Mouse (Mus musculus) erythroblast, embryonic 14.5 days (primary cell): ENCODE data around the gene Gm10840. TPM values are rescaled to one million over a fixed set of nuclear protein-coding genes. Genes with fewer than 3 reads are reported as not detected.

Source experiments
- H3K27me3 ChIP-seq: 2 replicates; pipeline ENCODE4 v1.6.1; 2012; ENCODE audit warnings: inconsistent platforms; ENCODE audit not compliant: control insufficient read depth
- H3K36me3 ChIP-seq: 2 replicates; pipeline ENCODE4 v1.6.1; 2012; ENCODE audit warnings: mild to moderate bottlenecking, inconsistent platforms; ENCODE audit not compliant: control insufficient read depth
- H3K4me1 ChIP-seq: 2 replicates; pipeline ENCODE4 v1.6.1; 2012; ENCODE audit warnings: inconsistent platforms; ENCODE audit not compliant: control insufficient read depth
- H3K4me3 ChIP-seq: replicated peaks from 2 replicates; pipeline ENCODE3; 2012; ENCODE audit warnings: moderate library complexity, mild to moderate bottlenecking, inconsistent platforms
- H3K9me3 ChIP-seq: 2 replicates; pipeline ENCODE4 v1.6.1; 2012; ENCODE audit warnings: low read length, inconsistent platforms, mixed read lengths; ENCODE audit not compliant: control insufficient read depth
- GATA1 ChIP-seq: IDR thresholded peaks from 2 replicates; pipeline ENCODE4 v1.6.1; 2012; ENCODE audit warnings: low read length, inconsistent platforms, mixed read lengths
- TAL1 ChIP-seq: IDR thresholded peaks from 3 replicates; pipeline ENCODE4 v1.6.1; 2012; ENCODE audit warnings: low read length, inconsistent platforms, mixed read lengths
- polyA plus RNA-seq: library from polyadenylated mRNA; stranded (reverse); fragments of >175 nt; gene quantifications from 2 replicates; pipeline ENCODE4 v1.2.3, GENCODE M21; 2012

The Gm10840 gene
- polyA plus RNA-seq, 1 experiment = not detected

DNA sequence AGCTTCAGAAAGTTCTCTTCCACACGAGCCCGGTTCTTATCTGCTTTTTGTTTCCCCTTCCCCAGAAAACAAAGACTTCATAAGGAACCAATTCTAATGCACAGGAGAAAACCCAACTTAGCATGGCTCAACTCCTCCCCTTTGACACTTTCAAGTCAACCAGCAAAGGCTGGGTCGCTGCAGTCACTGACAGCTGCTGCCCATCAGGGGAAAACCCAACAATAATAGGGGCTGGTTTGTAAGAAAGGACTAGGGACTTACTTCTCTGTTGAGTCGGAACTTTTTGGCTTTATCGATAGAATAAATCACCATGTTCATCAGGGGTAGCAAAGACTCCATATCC is 41.4 kb downstream of the Gm10840 start, which contains the start of gene Strada:
Gene Strada, minus strand, starts transcription at position 46 of the 343 bp plus-strand sequence.
- peaks cover 25% of the 10 kb centered on the region for H3K4me1 ChIP-seq
- TF ChIP-seq TAL1 (no peak), GATA1 (no peak)
- H3K4me3 ChIP-seq = no peak within 1 kb of the TSS
- no peaks in the 10 kb centered on the region for H3K27me3 ChIP-seq
- peaks cover 90% of the 10 kb centered on the region for H3K36me3 ChIP-seq
- no peaks in the 10 kb centered on the region for H3K9me3 ChIP-seq

Other genes starting within 250 kb of the Gm10840 start
- 0.02 and 0.07 TPM in 2 replicates for gene Cyb561, start 207.5 kb upstream of the Gm10840 start, polyA plus RNA-seq
- gene Ace, start 192.9 kb upstream of the Gm10840 start, polyA plus RNA-seq = not detected in 2 replicates
- gene Ace3, start 166.2 kb upstream of the Gm10840 start, polyA plus RNA-seq = not detected in 2 replicates
- not detected in 2 replicates for gene Kcnh6, start 152.7 kb upstream of the Gm10840 start, polyA plus RNA-seq
- gene Dcaf7, start 124.0 kb upstream of the Gm10840 start, polyA plus RNA-seq = 0.91 and 0.92 TPM in 2 replicates
- gene Taco1, start 94.8 kb upstream of the Gm10840 start, polyA plus RNA-seq = 0.49 and 0.57 TPM in 2 replicates
- gene Map3k3, start 76.2 kb upstream of the Gm10840 start, polyA plus RNA-seq = 0.05 and 0.07 TPM in 2 replicates
- 0.93 and 0.94 TPM in 2 replicates for gene Limd2, start within 50 bp of the Gm10840 start, polyA plus RNA-seq
- gene Strada, start 41.3 kb downstream of the Gm10840 start, polyA plus RNA-seq = 2.6 and 3.1 TPM in 2 replicates
- gene Ccdc47, start 55.5 kb downstream of the Gm10840 start, polyA plus RNA-seq = 0.17 and 0.20 TPM in 2 replicates
- gene Ddx42, start 56.1 kb downstream of the Gm10840 start, polyA plus RNA-seq = 1.4 and 1.5 TPM in 2 replicates
- gene Ftsj3, start 95.2 kb downstream of the Gm10840 start, polyA plus RNA-seq = 0.49 and 0.56 TPM in 2 replicates
- gene Psmc5, start 95.3 kb downstream of the Gm10840 start, polyA plus RNA-seq = 3.8 and 5.2 TPM in 2 replicates
- 6.5 and 7.7 TPM in 2 replicates for gene Smarcd2, start 112.1 kb downstream of the Gm10840 start, polyA plus RNA-seq
- not detected in 2 replicates for gene Tcam1, start 115.8 kb downstream of the Gm10840 start, polyA plus RNA-seq
- gene Gh, start 141.0 kb downstream of the Gm10840 start, polyA plus RNA-seq = not detected in 2 replicates
- gene Cd79b, start 153.9 kb downstream of the Gm10840 start, polyA plus RNA-seq = 0.03 and 0.08 TPM in 2 replicates
- gene Scn4a, start 192.4 kb downstream of the Gm10840 start, polyA plus RNA-seq = not detected in 2 replicates
- not detected in 2 replicates for gene Prr29, start 204.6 kb downstream of the Gm10840 start, polyA plus RNA-seq
- gene Icam2, start 227.2 kb downstream of the Gm10840 start, polyA plus RNA-seq = 0.03 and 0.14 TPM in 2 replicates